Mouse (Mus musculus) liver, postnatal 0 days (tissue): ENCODE measurements around the gene Spx. TPM values are rescaled to one million over a fixed set of nuclear protein-coding genes. Genes with fewer than 3 reads are reported as not detected.

ENCODE experiments used
- ATAC-seq: fragments of 200-750 bp; cut with Nextera tagmentation; 2 replicates; pipeline ENCODE4 v1.8.0; 2017; ENCODE audit warnings: mild to moderate bottlenecking, moderate library complexity
- DNase-seq: peaks from one replicate; pipeline ENCODE4 v3.0.0-alpha.2; 2016
- H3K27ac ChIP-seq: fragments of 300-500 bp; sonication (generic); 2 replicates; pipeline ENCODE4 v1.5.1; 2014; ENCODE audit warnings: antibody characterized with exemption, moderate library complexity, mild to moderate bottlenecking, low read depth
- H3K27me3 ChIP-seq: fragments of 300-500 bp; sonication (generic); 2 replicates; pipeline ENCODE4 v1.6.1; 2014; ENCODE audit warnings: low read length, control low read depth, mixed read lengths; ENCODE audit not compliant: insufficient read depth
- H3K36me3 ChIP-seq: fragments of 300-500 bp; sonication (generic); replicated peaks from 2 replicates; pipeline ENCODE4 v1.6.1; 2014; ENCODE audit warnings: mild to moderate bottlenecking, control low read depth, low read length, moderate library complexity, mixed read lengths; ENCODE audit not compliant: insufficient read depth
- H3K4me1 ChIP-seq: fragments of 300-500 bp; sonication (generic); 2 replicates; pipeline ENCODE4 v1.6.1; 2014; ENCODE audit warnings: antibody characterized with exemption, mild to moderate bottlenecking, control low read depth; ENCODE audit not compliant: insufficient read depth
- H3K4me2 ChIP-seq: fragments of 300-500 bp; sonication (generic); 2 replicates; pipeline ENCODE4 v1.6.1; 2014; ENCODE audit warnings: low read depth, mild to moderate bottlenecking, low read length, moderate library complexity, mixed read lengths
- H3K4me3 ChIP-seq: fragments of 300-500 bp; sonication (generic); 2 replicates; pipeline ENCODE4 v1.5.1; 2014; ENCODE audit warnings: low read depth, low read length
- H3K9ac ChIP-seq: fragments of 300-500 bp; sonication (generic); replicated peaks from 2 replicates; pipeline ENCODE4 v1.6.1; 2014; ENCODE audit warnings: mild to moderate bottlenecking, moderate library complexity
- H3K9me3 ChIP-seq: fragments of 300-500 bp; sonication (generic); 2 replicates; pipeline ENCODE4 v1.6.1; 2016; ENCODE audit warnings: mild to moderate bottlenecking, control low read depth, low read length, mixed read lengths
- CTCF ChIP-seq: sonication (generic); IDR thresholded peaks from 2 replicates; pipeline ENCODE4 v1.5.1; 2016; ENCODE audit warnings: antibody characterized with exemption, low read depth
- EP300 ChIP-seq: IDR thresholded peaks from 2 replicates; pipeline ENCODE4 v1.6.1; 2016; ENCODE audit warnings: antibody characterized with exemption, low read depth, mild to moderate bottlenecking
- WGBS: fragments of 180-500 bp; shearing (Covaris S2); extraction: QIAGEN DNeasy Blood & Tissue Kit; methylation state at CpG from one replicate; pipeline ENCODE4 v1.1.7; 2014; ENCODE audit not compliant: insufficient replicate concordance; 5-methylcytosine and 5-hydroxymethylcytosine counted together
- polyA plus RNA-seq: library from polyadenylated mRNA; unstranded; fragments of >200 nt; fragmentation: Nextera tagmentation; extraction: Ambion mirVana; gene quantifications from 2 replicates; pipeline ENCODE4 v1.2.1, GENCODE M21; 2015

Spx gene
- polyA plus RNA-seq, 1 experiment from 2014 or later, result 0.09 TPM

- H3K27ac ChIP-seq, result no peak overlapping the region
- WGBS, result 79% methylated on average over 8 of the region's 8 CpGs
- no peak overlapping the region for H3K4me2 ChIP-seq
- ATAC-seq (no peak), DNase-seq (no peak)
- TF ChIP-seq EP300, result no peak
- no peak for TF ChIP-seq CTCF
- H3K9me3 ChIP-seq, result no peaks in the 10 kb centered on the region
- no peak overlapping the region for H3K4me3 ChIP-seq
- H3K9ac ChIP-seq, result no peak overlapping the region
- H3K4me1 ChIP-seq, result no peaks in the 10 kb centered on the region
- H3K36me3 ChIP-seq, result peaks cover 25% of the 10 kb centered on the region
- H3K27me3 ChIP-seq, result no peaks in the 10 kb centered on the region
These were observed 34.5 kb upstream of the Spx start for GRCm38 (mm10) chr6:142378576-142379330.

- 81% methylated on average over 6 of the region's 6 CpGs for WGBS
- Histone ChIP-seq H3K9ac (no peak overlapping the region), H3K4me2 (no peak overlapping the region), H3K36me3 (peaks cover 17% of the 10 kb centered on the region), H3K27me3 (no peaks in the 10 kb centered on the region), H3K27ac (no peak overlapping the region), H3K4me3 (no peak overlapping the region), H3K9me3 (no peaks in the 10 kb centered on the region), H3K4me1 (no peaks in the 10 kb centered on the region)
- DNase-seq, result no peak
- no peak for ATAC-seq
- TF ChIP-seq EP300 (no peak), CTCF (no peak)
These were observed 33.3 kb upstream of the Spx start for GRCm38 (mm10) chr6:142379961-142380360.

- Histone ChIP-seq H3K27me3 (no peaks in the 10 kb centered on the region), H3K9ac (no peak overlapping the region), H3K9me3 (no peaks in the 10 kb centered on the region), H3K4me3 (no peak overlapping the region), H3K4me2 (no peak overlapping the region), H3K27ac (no peak overlapping the region), H3K4me1 (peaks cover 4% of the 10 kb centered on the region; the same call in 1 of the 2 replicates), H3K36me3 (peaks cover 5% of the 10 kb centered on the region)
- 88% methylated on average over 7 of the region's 7 CpGs for WGBS
- no peak for TF ChIP-seq EP300
- ATAC-seq (no peak), DNase-seq (no peak)
These were observed 31.6 kb upstream of the Spx start for GRCm38 (mm10) chr6:142381615-142382014.

- 88% methylated on average over 9 of the region's 9 CpGs for WGBS
- Histone ChIP-seq H3K4me1 (peaks cover 15% of the 10 kb centered on the region), H3K27ac (no peak overlapping the region), H3K4me2 (no peak overlapping the region), H3K4me3 (no peak overlapping the region), H3K9ac (no peak overlapping the region), H3K27me3 (no peaks in the 10 kb centered on the region), H3K36me3 (no peaks in the 10 kb centered on the region), H3K9me3 (no peaks in the 10 kb centered on the region)
- no peak for TF ChIP-seq CTCF
- no peak for TF ChIP-seq EP300
- ATAC-seq (no peak), DNase-seq (no peak)
These were observed 28.7 kb upstream of the Spx start for GRCm38 (mm10) chr6:142384521-142384920.

GRCm38 (mm10) chr6:142386285-142387010 lies 26.8 kb upstream of the Spx start:
- DNase-seq (no peak), ATAC-seq (peak; percentile 68)
- Histone ChIP-seq H3K36me3 (no peaks in the 10 kb centered on the region), H3K27ac (peak overlapping the region; percentile 84), H3K9ac (peak overlapping the region; percentile 76), H3K27me3 (no peaks in the 10 kb centered on the region), H3K4me2 (peak overlapping the region; percentile 95), H3K4me3 (peak overlapping the region; percentile 89), H3K4me1 (peaks cover 15% of the 10 kb centered on the region), H3K9me3 (no peaks in the 10 kb centered on the region)
- no peak for TF ChIP-seq CTCF
- peak; percentile 95 for TF ChIP-seq EP300
- WGBS, result under 1% methylated on average over 31 of the region's 31 CpGs

GRCm38 (mm10) chr6:142387011-142387754 lies 26.1 kb upstream of the Spx start, which contains the start of the genes Recql and Golt1b:
Recql (minus strand) TSS chr6:142387087.
Golt1b (plus strand) TSS chr6:142387221.
- peak within 1 kb of the TSS; percentile 84 for H3K27ac ChIP-seq
- TF ChIP-seq CTCF (no peak), EP300 (peak; percentile 37; the same call in 1 of the 2 replicates)
- H3K27me3 ChIP-seq, result no peaks in the 10 kb centered on the region
- peak within 1 kb of the TSS; percentile 89 for H3K4me3 ChIP-seq
- under 1% methylated on average over 69 of the region's 87 CpGs for WGBS
- H3K9me3 ChIP-seq, result no peaks in the 10 kb centered on the region
- peak; percentile 98 for DNase-seq
- no peaks in the 10 kb centered on the region for H3K36me3 ChIP-seq
- H3K9ac ChIP-seq, result peak within 1 kb of the TSS; percentile 94
- peaks cover 15% of the 10 kb centered on the region for H3K4me1 ChIP-seq
- ATAC-seq, result peak; percentile 99
- H3K4me2 ChIP-seq, result peak within 1 kb of the TSS; percentile 95
